Mouse (Mus musculus): ENCODE results near the gene Cbx8.

Gene Cbx8

GRCm38 (mm10) chr11:119033874-119034558, 6.8 kb downstream of the Cbx8 start:
- DNase-seq = peak; percentile 92

GRCm38 (mm10) chr11:119026203-119026602, 14.6 kb downstream of the Cbx8 start:
- no peak for DNase-seq

- no peak for DNase-seq
These were observed 16.5 kb downstream of the Cbx8 start for GRCm38 (mm10) chr11:119024260-119024659.

- DNase-seq = peak; percentile 86
These were observed 17.2 kb downstream of the Cbx8 start for GRCm38 (mm10) chr11:119023616-119023980.

- DNase-seq = peak; percentile 97
These were observed 17.7 kb downstream of the Cbx8 start, which contains the start of gene Cbx2 for GRCm38 (mm10) chr11:119022895-119023615. Gene Cbx2, plus strand, starts transcription at chr11:119022962.

- DNase-seq = peak; percentile 49
These were observed 18.5 kb downstream of the Cbx8 start for GRCm38 (mm10) chr11:119022068-119022894.

GRCm38 (mm10) chr11:119021180-119021579, 19.6 kb downstream of the Cbx8 start:
- no peak for DNase-seq

GRCm38 (mm10) chr11:119017506-119017905, 23.3 kb downstream of the Cbx8 start:
- DNase-seq = no peak

GRCm38 (mm10) chr11:119014455-119014854, 26.3 kb downstream of the Cbx8 start:
- no peak for DNase-seq

- peak; percentile 54 for DNase-seq
These were observed 33.0 kb downstream of the Cbx8 start for GRCm38 (mm10) chr11:119007461-119008456.

- DNase-seq = no peak
These were observed 34.3 kb downstream of the Cbx8 start for GRCm38 (mm10) chr11:119006462-119006861.

- no peak for DNase-seq
These were observed 35.1 kb downstream of the Cbx8 start for GRCm38 (mm10) chr11:119005547-119006275.

- no peak for DNase-seq
These were observed 39.2 kb downstream of the Cbx8 start for GRCm38 (mm10) chr11:119001493-119002128.

- DNase-seq = no peak
These were observed 39.9 kb downstream of the Cbx8 start for GRCm38 (mm10) chr11:119000877-119001276.

GRCm38 (mm10) chr11:118999361-118999804, 41.4 kb downstream of the Cbx8 start:
- peak; percentile 79 for DNase-seq

- peak; percentile 94 for DNase-seq
These were observed 42.1 kb downstream of the Cbx8 start for GRCm38 (mm10) chr11:118998540-118999265.

- no peak for DNase-seq
These were observed 43.6 kb downstream of the Cbx8 start for GRCm38 (mm10) chr11:118997182-118997581.

GRCm38 (mm10) chr11:118995448-118995847, 45.3 kb downstream of the Cbx8 start:
- DNase-seq = no peak

GRCm38 (mm10) chr11:118992781-118993180, 48.0 kb downstream of the Cbx8 start:
- no peak for DNase-seq

GRCm38 (mm10) chr11:118987999-118988398, 52.8 kb downstream of the Cbx8 start, which contains the start of gene Enpp7:
Gene Enpp7, plus strand, starts transcription at chr11:118988188.
- DNase-seq = no peak

All from embryo, embryonic 11 days (tissue).